Mouse (Mus musculus): ENCODE results near the gene Fuk.
"Not testable (repeated sequence)": the region's sequence is repeated elsewhere in the genome, so short reads cannot be mapped to it uniquely, and the experiment has no call there.

Fuk gene

DNA sequence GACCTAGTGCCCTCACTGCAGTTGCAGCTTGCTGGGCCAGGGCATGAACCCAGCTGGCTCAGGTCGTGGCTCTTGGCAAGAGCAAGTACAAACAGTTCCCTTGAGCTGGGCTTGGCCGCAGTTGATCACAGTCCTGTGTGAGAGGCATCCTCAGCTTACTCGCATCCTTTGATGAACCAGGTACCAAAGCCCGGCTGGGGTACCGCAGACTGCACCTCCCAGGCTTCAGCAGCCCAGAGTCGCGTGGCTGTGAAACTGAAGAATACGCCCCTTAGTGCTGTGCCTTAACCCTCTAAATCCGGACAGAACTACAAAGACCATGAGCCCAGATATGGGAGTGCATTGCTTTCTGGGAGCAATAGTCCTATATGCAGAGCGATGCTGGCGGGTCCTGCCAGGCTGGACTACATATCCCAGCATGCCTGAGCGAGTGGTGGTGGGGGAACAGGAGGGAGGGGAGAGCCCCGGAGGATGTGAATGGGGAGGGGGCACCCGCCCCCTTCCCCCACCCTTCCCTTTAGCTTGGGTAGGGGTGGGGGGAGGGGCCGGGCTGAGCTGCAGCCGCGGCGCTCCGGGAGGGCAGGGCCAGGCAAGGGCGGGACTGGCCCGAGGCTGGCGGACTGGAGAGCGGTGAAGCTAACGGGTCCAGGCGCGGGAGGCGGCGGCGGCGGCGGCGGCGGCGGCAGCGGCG is 17.2 kb upstream of the Fuk start, which contains the start of gene St3gal2:
TSS of gene St3gal2 (plus strand) at position 582 of the 691 bp plus-strand sequence.
- DNase-seq, result peak; percentile 78 to 90

DNA sequence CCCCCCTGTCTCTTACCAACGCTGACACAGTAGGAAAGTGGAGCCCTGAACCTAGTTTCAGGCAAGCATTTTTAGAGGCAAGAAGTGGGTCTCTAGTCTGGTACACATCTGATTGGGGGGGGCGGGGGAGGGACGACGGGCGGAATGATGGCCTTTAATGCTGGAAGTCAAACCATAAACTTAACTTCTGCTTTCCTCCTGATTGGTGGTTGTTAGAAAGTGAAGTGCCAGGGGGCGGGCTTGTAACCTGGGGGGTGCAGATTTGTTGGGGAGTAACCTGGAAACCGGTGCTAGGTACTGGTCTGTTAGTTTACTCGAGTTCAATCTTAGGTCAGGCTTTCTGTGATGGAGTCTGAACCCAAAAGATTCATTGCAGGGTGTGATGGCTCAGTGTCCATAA is 16.2 kb upstream of the Fuk start:
- no peak for DNase-seq

GRCm38 (mm10) chr8:110918027-110918426 is 15.7 kb upstream of the Fuk start:
- DNase-seq, result no peak

GRCm38 (mm10) chr8:110917415-110917814 is 15.1 kb upstream of the Fuk start:
- no peak for DNase-seq

DNA sequence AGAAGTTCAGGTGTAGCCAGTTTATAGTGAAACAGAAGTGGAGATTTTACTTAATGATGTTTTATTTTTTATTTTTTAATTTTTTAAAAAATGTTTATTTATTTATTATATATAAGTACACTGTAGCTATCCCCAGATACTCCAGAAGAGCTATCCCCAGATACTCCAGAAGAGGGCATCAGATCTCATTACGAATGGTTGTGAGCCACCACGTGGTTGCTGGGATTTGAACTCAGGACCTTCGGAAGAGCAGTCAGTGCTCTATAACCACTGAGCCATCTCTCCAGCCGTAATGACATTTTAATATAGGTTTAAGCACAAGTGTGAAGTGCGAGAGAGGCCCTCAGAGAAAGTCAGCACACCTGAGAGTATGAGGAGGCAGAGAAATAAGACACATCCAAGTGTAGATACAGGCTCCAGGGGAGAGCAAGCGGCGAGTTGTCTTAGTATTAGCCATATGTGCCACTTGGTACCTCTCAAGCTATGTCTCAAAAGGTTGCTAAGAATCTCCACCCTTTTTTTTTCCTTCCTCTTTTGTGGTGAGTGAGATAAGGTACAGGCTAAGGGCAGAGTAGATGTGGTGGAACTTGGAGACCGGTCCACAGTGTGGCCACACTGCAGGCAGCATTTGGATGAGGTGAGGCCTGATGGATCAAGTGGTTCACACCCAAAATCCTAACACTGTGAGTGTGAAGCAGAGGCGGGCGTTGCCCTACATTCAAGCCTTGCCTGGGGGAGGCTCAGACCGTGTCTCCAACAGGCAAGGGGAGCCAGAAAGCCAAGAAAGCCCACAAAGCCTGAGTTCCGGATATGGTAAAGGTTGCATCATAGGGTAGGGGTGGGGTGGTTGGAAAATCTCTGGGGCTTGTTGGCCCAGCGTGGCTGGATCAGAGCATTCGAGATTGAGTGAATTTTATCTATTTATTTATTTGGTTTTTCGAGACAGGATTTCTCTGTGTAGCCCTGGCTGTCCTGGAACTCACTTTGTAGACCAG is 9.6 kb upstream of the Fuk start:
- no peak for DNase-seq

DNA sequence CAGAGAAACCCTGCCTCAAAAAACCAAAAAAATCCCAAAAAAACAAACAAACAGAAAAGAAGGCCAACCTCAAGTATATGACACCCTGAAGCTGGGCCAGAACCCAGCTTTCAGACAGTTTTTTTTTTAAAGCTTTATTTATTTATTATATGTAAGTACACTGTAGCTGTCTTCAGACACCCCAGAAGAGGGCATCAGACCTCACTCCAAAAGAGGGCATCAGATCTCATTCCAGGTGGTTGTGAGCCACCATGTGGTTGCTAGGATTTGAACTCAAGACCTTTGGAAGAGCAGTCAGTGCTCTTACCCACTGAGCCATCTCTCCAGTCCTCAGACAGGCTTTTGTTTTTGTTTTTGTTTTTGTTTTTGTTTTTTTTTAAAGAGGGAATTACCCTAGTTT is 7.6 kb upstream of the Fuk start:
- not testable (repeated sequence) for DNase-seq

DNA sequence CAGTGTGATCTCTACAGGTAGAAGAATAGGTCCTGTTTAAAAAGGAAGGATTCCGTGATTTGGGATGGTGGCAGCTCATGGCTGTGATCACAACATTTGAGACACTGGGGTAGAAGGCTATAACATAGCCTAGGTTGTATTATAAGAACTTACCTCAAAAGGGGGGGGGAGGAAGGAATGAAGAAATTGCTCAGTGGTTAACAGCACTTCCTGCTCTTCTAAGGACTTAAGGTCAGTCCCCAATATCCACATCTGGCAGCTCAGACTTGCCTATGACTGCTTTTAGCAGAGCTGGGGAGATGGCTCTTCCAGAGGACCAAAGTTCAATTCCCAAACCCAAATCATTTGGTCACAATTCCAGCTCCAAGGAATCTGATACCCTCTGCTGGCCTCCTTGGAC is 4.4 kb upstream of the Fuk start:
- DNase-seq, result no peak

DNA sequence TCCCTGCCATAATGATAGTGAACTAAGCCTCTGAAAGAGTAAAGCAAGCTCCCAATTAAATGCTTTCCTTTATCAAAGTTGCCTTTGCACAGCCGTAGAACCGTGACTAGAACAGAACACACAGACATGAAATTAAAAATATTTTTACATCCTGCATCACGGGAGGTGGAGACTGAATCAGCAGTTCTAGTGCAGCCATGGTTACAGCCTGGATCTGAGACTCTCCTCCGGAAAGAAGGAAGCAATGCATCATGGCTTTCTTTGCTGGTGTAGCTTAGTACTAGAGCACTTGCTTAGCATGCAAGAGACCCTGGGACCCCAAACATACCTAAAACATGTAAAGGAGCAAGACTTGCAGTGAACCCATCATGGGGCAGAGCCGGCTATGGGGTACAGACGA is 3.1 kb upstream of the Fuk start:
- no peak for DNase-seq

DNA sequence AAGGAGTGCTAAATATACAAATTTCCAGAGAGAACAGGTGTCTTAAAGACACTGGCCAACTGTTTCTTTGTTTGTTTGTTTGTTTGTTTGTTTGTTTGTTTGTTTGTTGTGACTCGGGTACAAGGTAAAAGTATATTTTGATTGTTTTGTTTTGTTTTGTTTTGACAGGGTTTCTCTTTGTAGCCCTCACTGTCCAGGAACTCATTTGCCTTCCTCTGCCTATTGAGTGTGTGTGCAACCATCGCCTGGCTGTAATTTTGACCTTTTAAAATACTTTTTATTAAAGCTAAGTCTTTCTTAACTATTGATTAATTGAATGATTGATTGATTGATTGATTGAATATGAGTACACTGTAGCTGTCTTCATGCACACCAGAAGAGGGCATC is 284 bp upstream of the Fuk start:
- no peak for DNase-seq

DNA sequence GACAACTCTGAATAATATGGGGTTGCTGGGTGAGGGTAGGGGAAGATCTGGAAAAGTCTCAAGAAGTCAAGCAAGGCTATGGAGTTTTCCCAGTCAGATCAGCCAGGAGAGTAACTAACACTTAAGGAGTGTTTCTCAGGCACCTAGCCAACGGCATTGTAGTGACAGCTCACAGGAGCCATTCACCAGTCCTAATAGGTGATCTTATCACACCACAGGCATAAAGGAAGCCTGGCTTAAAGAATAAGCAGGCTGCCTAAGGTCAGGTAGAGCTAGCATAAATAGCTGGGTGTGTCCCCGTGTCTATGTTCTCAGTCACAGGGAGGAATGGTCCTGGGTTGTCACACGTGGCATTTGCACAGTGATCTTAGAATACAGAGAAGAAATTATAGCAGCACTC is 1.2 kb downstream of the Fuk start:
- DNase-seq, result no peak

- DNase-seq, result no peak
These were observed 4.8 kb downstream of the Fuk start for GRCm38 (mm10) chr8:110897495-110897894.

DNA sequence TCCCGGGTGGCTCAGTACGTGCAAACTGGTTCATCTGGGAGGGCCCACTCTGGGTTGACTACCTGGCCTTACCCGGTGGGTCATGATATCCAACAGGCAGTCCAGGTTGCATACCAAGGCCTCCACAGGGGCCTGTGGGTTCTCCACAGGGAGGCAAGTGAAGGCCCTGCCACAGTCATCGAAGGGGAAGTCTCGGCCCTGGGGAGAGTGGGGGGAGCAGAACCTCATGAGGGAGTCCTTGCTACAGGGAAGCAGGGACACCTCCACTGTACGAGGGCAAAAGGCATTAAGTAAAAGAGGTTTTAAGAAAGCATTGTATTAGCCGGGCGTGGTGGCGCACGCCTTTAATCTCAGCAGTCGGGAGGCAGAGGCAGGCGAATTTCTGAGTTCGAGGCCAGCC is 6.5 kb downstream of the Fuk start:
- no peak for DNase-seq

DNA sequence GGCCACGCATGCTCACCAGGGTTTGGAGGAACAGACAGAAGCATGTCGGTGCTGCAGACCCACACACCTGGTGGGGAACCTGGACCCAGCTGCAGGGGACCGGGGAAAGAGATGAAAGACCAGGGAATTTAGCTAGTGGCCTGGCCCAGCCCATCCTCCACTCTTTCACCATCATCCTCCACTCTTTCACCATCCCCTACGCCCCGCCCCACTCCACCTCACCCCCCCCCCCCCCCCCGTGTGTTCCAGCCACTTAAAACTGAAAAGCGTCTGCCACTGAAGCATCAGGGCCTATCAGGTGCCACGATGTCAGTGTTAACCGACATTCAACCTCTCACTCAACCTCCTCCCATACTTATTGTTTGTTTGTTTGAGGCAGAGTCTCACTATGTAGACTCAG is 7.0 kb downstream of the Fuk start:
- no peak for DNase-seq

DNA sequence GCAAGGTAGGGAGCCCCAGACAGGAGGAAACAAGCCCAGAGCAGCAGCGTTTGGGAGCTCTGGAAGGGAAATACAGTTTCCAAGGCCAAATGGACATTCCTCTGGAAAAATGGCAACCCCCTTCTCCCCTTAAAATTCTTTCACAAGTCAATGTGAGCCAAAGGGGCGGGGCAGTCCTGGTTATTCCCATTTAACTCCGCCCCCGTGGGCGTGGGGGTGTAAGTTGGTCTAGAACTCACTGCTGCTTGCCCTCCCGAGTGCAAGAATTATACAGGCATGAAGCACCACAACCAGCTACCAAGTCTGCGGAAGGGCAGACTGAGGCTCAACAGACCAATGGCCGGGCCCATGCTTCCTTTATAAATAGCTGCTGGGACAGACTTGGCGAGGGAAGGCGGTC is 7.4 kb downstream of the Fuk start:
- no peak for DNase-seq

GRCm38 (mm10) chr8:110892913-110893312 is 9.4 kb downstream of the Fuk start:
- no peak for DNase-seq

GRCm38 (mm10) chr8:110892040-110892439 is 10.2 kb downstream of the Fuk start:
- no peak for DNase-seq

DNA sequence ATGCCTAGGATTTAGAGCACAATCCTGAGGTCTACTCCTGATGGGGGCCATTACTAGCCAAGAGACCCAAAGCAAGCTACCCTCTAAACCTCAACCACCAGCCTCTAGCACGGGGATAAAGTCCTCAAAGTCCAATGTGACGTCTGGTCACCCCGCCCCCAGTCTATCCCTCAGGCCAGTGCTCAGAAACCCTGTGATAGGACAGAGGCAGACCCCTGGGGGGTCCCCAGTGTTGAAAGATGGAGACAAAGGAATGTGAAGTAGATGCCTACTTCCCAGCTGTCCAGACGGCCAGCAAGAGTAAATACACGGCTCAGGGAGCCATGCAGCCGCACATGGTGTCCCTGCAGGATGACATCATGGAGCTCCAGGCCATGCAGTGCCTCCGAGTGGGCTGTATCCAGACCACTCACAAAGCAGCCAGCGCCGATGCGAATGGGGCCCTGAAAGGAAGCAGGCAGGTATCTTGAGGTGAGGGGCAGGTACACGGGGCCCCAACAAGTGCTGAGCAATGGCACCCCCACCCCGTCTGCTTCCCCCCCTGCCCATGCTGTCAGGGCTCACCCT is 12.3 kb downstream of the Fuk start:
- DNase-seq, result no peak

GRCm38 (mm10) chr8:110888860-110889259 is 13.4 kb downstream of the Fuk start:
- DNase-seq, result no peak

- DNase-seq, result no peak
These were observed 13.8 kb downstream of the Fuk start for GRCm38 (mm10) chr8:110888441-110888840.

GRCm38 (mm10) chr8:110887551-110887950 is 14.7 kb downstream of the Fuk start:
- no peak for DNase-seq

DNA sequence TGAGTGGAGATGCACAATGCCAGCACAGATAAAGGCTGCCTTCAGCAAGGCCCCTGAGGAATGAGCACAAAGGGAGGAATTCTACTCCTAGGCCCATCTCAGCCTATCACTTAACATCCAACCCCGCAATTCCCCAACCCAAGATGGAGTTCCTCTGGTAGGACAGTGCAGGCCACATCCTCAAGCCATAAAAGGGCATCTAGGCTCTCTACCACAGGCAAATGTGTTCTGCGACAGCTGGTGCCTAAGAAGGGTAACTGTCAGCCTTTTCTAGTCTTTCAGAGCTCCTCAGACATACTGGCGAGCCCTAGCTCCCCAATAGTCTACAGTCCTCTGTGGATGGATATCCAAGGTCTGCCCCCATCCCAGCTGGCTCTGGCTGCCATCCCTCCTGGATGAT is 15.7 kb downstream of the Fuk start:
- DNase-seq, result no peak

DNA sequence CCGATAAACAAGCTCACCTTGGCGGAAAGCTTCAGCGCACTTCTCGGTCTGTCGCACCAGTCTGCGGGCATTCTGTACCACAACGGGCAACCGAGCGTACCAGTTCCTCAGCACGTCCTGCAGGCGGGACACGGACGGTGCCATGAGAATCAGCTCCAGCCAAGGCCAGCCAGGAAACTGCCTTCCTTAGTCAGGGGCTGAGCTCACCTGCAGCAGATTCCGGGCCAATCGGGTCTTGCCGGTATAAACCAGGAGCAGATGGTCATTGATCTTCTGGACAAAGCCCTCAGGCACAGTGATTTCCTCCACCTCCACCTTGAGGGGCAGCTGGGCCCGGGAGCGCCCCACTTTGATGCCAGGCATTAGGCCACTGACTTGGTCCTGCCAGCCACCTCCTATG is 18.5 kb downstream of the Fuk start:
- DNase-seq, result no peak

DNA sequence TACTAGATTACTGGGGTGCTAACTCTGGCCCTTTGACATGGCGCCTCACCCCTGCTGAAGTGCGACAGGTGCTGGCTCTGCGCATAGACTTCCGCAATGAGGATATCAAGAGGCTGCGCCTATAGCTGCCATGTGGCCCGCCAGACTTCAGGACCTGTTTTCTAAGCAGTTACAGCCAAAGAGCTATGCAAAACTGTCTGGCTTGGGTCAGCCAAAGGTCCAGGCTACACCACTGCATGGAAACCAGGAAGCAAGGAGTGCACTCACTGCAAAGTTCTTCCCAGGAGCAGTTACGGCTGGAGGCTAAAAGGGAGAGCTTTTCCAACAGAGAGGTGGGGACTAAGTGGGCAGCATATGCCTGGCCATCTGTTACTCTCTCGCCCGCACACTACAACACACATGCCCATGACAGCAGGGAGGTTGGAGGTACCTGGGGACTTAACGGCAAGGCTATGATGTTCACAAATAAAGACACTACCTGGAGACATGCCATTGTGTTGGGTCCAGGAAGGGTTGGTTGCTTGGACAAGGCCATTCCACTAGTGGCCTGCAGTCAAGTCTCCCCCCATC is 20.5 kb downstream of the Fuk start:
- no peak for DNase-seq

Measured in thymus, postnatal 36 days (tissue).